Mouse (Mus musculus) adrenal gland, adult 2 months (tissue): Measurements from ENCODE around the gene Cacna1d. TPM values are rescaled to one million over a fixed set of nuclear protein-coding genes. Genes with fewer than 3 reads are reported as not detected.

Experiments
- DNase-seq: peaks from one replicate; pipeline ENCODE4 v3.0.0; 2021
- polyA plus RNA-seq: library from polyadenylated mRNA; depleted of rRNA; stranded (reverse); fragments of >200 nt; gene quantifications from 2 replicates; pipeline ENCODE4 v1.2.3, GENCODE M21; 2012
- total RNA-seq, 2 experiments: library from RNA; stranded (reverse); gene quantifications; 2 replicates each; pipeline ENCODE4 v1.2.3; 2021

The Cacna1d gene
- total and polyA plus RNA-seq, 3 experiments: 8.4 to 12.7 (median 10.7) TPM

DNA sequence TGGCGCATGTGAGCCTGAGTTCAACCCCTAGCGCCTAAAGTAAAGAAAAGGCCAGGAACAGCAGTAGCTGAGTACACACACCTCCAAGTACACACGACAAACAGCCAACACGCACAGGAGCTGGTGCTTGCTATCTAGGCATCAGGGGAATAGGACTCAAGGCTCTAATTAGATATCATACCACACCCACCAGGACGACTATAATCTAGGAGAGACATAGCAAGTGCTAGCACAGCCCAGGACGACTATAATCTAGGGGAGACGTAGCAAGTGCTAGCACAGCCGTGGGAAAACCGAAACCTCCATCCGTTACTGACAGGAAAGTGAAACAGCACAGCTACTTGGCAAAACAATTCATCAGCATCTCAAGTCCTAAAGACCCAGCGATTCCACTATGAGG is 162.1 kb downstream of the Cacna1d start:
- no peak for DNase-seq

- no peak for DNase-seq
These were observed 163.8 kb downstream of the Cacna1d start for GRCm38 (mm10) chr14:30327452-30327851.

- DNase-seq: no peak
These were observed 164.2 kb downstream of the Cacna1d start for GRCm38 (mm10) chr14:30327051-30327450.

DNA sequence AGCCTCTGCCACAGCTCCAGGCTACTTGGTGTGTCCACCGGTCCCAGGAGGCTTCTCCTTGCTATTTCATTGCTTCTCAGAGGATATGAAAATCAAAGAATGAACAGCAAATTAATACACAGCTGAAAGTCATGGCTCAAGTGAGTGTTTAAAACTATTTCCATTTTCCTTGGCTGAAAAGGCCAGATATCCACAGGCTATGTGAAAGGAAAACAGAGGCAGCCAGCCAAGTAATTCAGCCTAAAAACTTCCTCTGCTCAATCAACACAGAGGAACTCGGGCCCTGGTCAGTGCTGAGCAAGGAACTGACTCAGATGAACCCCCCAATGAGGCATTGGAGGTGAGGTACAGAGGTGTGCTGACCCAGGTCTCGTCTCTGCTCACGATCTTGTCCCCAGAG is 165.0 kb downstream of the Cacna1d start:
- no peak for DNase-seq

- no peak for DNase-seq
These were observed 166.3 kb downstream of the Cacna1d start for GRCm38 (mm10) chr14:30324994-30325393.

GRCm38 (mm10) chr14:30318715-30319437 is 172.4 kb downstream of the Cacna1d start:
- DNase-seq: no peak

GRCm38 (mm10) chr14:30318293-30318692 is 173.0 kb downstream of the Cacna1d start:
- DNase-seq: no peak

DNA sequence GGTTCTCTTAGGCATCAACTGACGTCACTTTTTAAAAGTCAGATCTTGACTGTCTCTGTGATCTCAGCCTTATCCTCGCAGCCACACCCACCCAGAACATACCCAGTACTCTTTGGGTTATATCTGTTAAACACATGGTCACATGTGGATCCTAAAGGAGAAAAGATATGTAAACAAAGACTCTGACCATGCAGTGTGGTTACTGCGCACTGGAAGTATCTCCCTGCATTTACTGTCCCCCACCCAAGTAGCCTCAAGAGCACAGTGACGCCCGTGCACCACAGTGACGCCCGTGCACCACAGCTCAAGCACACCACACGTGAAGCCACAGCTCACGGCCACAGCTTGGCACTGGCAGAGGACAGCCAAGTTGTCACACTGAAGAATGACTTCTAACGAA is 173.6 kb downstream of the Cacna1d start:
- peak; percentile 53 for DNase-seq

DNA sequence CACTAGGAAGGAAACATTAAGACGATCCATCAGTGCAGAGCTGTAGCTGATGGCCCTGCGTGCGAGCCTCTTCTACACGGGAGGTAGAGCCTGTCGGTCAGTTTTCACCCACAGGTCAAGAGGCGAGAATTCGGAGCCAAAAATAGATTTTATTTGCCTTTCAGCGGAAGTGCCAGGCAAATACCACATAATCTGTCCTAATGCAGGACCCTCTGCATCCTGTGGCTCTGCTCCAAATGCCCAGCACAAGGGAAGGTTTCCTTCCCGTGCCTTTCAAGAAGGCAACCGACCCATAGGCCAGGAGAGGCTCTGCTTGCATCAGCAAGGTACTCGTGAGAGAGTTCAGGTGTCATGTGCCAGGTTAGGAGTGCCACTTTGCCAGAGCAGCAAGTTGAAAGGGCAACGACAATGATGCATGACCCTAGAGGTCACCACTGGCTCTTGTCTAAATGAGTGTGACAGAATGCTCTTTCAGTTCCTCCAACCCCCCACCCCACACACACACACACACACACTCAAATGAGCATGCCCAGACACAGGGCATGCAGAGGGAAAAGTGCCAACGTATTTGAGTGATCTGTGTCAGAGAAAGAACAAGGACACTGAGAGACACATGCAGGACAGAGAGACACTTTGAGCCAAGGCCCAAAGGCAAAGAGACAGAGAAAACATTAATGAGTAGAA is 179.9 kb downstream of the Cacna1d start:
- DNase-seq: peak; percentile 27

- DNase-seq: no peak
These were observed 181.0 kb downstream of the Cacna1d start for GRCm38 (mm10) chr14:30310236-30310635.

DNA sequence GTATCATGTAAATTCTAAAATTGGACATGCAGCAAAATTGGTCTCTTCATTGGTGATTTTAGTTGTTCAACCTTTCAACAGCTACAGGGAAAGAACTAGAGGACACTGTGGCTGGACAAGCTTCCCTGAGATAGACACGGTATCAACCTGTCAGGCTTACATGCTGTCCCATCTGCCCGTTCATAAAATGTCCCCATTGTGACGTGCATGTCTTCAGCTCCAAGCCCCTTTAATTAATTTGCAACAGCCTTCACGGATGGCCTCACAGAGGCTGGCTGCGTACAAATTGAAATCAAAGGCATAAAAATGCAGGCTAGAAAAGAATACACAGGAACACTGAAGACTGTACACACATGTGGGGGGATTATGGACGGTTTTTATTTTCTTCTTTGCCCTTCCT is 185.0 kb downstream of the Cacna1d start:
- no peak for DNase-seq

DNA sequence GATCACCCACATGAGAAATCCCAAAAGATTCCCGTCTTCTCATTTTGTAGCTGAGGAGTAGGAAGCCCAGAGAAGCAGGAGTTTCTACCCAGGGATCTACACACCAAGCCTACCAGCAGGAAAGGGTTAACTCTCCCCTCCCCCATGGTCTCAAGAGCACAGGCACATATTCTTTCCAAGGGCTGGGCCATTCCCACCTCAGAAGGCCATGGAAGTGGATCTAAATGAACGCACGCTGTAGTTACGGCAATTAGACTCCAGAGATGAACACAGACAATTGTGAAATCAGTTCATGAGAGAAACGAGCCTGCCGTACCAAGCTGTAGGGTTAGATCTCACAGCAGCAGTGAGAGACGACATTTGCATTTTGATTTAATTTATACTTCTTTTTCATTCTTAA is 191.3 kb downstream of the Cacna1d start:
- DNase-seq: no peak

GRCm38 (mm10) chr14:30297492-30297891 is 193.8 kb downstream of the Cacna1d start:
- no peak for DNase-seq

DNA sequence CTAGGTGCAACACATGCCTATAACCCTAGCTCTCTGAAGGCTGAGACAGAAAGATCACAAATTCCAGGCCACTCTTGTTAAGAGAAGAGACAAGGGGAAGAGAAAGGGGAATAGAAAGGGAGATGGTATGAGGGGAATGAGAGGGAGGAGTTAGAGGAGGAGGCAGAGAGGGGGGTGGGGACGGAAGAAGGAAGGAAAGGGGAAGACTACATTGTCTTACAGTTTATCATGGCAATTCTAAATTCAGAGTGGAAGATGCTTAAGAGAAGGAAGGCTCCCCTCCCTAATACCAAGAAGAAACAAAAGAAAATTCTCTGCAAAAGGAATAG is 199.2 kb downstream of the Cacna1d start:
- DNase-seq: no peak

GRCm38 (mm10) chr14:30291389-30292134 is 199.7 kb downstream of the Cacna1d start:
- DNase-seq: no peak

DNA sequence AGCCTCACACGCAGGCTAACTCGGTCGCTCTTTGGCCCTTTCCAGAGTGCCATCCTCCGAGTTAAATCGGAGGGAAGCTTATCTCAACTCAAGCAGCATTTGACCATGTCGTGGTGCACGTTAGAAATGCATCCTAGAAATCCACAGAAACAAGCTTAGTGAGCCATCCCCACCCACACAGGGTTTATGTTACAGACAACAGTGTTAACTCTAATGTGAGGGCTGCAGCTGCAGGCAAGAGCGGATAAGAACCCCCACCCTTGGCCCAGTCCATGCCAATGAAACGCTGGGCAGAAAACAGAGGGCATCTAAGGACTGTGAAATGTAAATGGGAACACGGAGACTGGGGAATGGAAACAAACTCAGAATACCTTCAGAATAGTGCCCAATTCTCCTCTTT is 206.8 kb downstream of the Cacna1d start:
- no peak for DNase-seq

- no peak for DNase-seq
These were observed 207.2 kb downstream of the Cacna1d start for GRCm38 (mm10) chr14:30284022-30284421.

GRCm38 (mm10) chr14:30275572-30275971 is 215.7 kb downstream of the Cacna1d start:
- DNase-seq: no peak

GRCm38 (mm10) chr14:30272976-30273375 is 218.3 kb downstream of the Cacna1d start:
- DNase-seq: no peak

GRCm38 (mm10) chr14:30272523-30272922 is 218.7 kb downstream of the Cacna1d start:
- DNase-seq: no peak

DNA sequence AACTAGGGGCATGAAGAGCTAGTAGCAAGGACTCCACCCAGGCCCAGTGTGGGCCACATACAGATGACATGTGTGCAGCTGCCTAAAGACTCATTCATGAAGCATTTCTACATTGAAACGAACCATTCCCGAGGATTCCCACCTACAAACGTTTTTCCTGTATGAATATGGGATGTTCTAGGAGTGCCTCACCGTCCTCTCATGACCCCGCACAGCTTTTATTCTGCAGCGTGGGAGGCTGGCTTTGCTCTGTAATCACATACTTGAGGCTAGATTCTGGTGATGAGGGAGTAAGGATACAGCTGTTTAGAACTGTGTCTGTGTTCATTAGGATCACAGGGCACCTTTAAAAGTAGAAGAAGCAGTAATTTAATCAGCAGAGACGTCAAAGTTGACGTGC is 219.4 kb downstream of the Cacna1d start:
- DNase-seq: no peak

DNA sequence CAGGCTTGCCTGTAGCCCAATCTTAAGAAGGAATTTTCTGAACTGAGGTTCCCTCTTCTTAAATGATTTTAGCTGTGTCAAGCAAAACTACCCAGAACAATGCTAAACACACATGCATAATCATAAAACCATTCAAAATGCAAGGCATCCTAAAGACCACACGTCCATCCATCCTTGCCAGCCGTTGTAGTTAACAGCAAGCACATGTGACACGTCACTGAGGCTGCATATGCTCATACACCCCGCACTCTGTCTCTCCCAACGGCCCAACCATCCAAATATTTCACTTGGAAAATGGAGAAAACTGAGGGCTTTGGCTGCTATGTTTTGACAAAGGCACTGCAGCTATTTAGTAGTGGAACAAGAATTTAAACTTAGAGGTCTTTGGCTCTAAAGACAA is 220.9 kb downstream of the Cacna1d start:
- DNase-seq: no peak

DNA sequence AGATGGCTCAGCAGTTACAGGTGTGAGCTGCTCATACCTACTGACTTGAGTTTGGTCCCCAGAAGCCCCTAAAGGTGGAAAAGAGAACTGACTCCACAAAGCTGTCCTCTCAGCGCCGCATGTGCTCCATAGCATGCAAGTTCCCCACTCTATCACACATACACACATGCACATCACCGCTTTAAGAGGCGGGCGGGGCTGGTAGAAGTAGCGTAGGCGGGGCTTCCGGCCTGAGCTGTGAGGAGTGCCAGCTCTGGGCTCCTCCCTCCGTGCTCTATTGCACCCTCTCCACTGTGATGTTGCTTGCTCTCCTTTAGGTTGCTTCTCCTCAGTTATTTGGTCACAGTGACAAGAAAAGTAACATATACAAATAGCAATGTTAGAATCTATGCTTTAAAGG is 225.5 kb downstream of the Cacna1d start:
- no peak for DNase-seq
